In genomic region chr9:120304300-120305137, GRCm38 (mm10) we compare ENCODE assay signal across 8 mouse cellular contexts. TPM values are rescaled to one million over a fixed set of nuclear protein-coding genes. Genes with fewer than 3 reads are reported as not detected.
DNase-seq lines count a peak whose midpoint lies in the region; ATAC-seq and TF ChIP-seq lines count a peak whose summit lies in the region.

No protein-coding gene starts in this region.

- TF ChIP-seq CTCF in ES-Bruce4 (IDR thresholded peaks at IDR 0.05; ENCODE audit: low read depth, low read length): no peak
- no peak for TF ChIP-seq CTCF in olfactory bulb, adult 2 months (IDR thresholded peaks at IDR 0.05; ENCODE audit: insufficient read depth, low read depth, low read length)

- peaks cover 15% of the 10 kb centered on the region for H3K27me3 ChIP-seq in ES-Bruce4 (ENCODE audit: control insufficient read depth, insufficient read depth, low read length, poor library complexity, severe bottlenecking)
- peaks cover 39% of the 10 kb centered on the region for H3K27me3 ChIP-seq in embryonic facial prominence, embryonic 11.5 days (ENCODE audit: control insufficient read depth, insufficient read depth, low read length)
- peaks cover 81% of the 10 kb centered on the region for H3K27me3 ChIP-seq in limb, embryonic 12.5 days

- 3% methylated on average over 52 of the region's 54 CpGs for WGBS in embryonic facial prominence, embryonic 11.5 days
- WGBS in limb, embryonic 12.5 days: 3% methylated on average over 54 of the region's 54 CpGs
- 2% methylated on average over 54 of the region's 54 CpGs for WGBS in olfactory bulb, adult 2 months

- no peaks in the 10 kb centered on the region for H3K36me3 ChIP-seq in ES-Bruce4 (ENCODE audit: control insufficient read depth, insufficient read depth, low read length, poor library complexity, severe bottlenecking)
- no peaks in the 10 kb centered on the region for H3K36me3 ChIP-seq in embryonic facial prominence, embryonic 11.5 days (replicated peaks; ENCODE audit: control insufficient read depth, insufficient read depth, low read depth, low read length)
- H3K36me3 ChIP-seq in limb, embryonic 12.5 days: no peaks in the 10 kb centered on the region

- peak overlapping the region; percentile 65 for H3K4me3 ChIP-seq in ES-Bruce4 (ENCODE audit: low read depth, low read length)
- peak overlapping the region; percentile 51 for H3K4me3 ChIP-seq in embryonic facial prominence, embryonic 11.5 days (ENCODE audit: low read depth, low read length)
- peak overlapping the region; percentile 58 for H3K4me3 ChIP-seq in limb, embryonic 12.5 days (replicated peaks)
- H3K4me3 ChIP-seq in olfactory bulb, adult 2 months (ENCODE audit: insufficient read depth, low read depth, low read length): peak overlapping the region; percentile 88

- H3K9ac ChIP-seq in ES-Bruce4 (ENCODE audit: low read depth, poor library complexity, severe bottlenecking): peak overlapping the region; percentile 7
- H3K9ac ChIP-seq in embryonic facial prominence, embryonic 11.5 days (replicated peaks; ENCODE audit: low read length): no peak overlapping the region
- H3K9ac ChIP-seq in limb, embryonic 12.5 days (replicated peaks): peak overlapping the region; percentile 50

- no peak for TF ChIP-seq POLR2A in ES-Bruce4 (IDR thresholded peaks at IDR 0.05; ENCODE audit: insufficient read depth, low read length)
- TF ChIP-seq POLR2A in olfactory bulb, adult 2 months (IDR thresholded peaks at IDR 0.05; ENCODE audit: insufficient read depth, low read depth, low read length): no peak

- H3K27ac ChIP-seq in ES-Bruce4 (ENCODE audit: insufficient read depth, low read length): no peak overlapping the region
- no peak overlapping the region for H3K27ac ChIP-seq in embryonic facial prominence, embryonic 11.5 days (replicated peaks; ENCODE audit: low read depth, low read length)
- H3K27ac ChIP-seq in limb, embryonic 12.5 days: no peak overlapping the region
- no peak overlapping the region for H3K27ac ChIP-seq in olfactory bulb, adult 2 months (ENCODE audit: insufficient read depth, low read depth, low read length)

- intact Hi-C loops in heart, postnatal 14 days (cut with DNase I): no loop called here

- H3K4me1 ChIP-seq in ES-Bruce4 (ENCODE audit: control insufficient read depth, insufficient read depth, low read length): no peaks in the 10 kb centered on the region
- H3K4me1 ChIP-seq in embryonic facial prominence, embryonic 11.5 days (ENCODE audit: control insufficient read depth, insufficient read depth, low read length): peaks cover 4% of the 10 kb centered on the region
- H3K4me1 ChIP-seq in limb, embryonic 12.5 days (replicated peaks): peaks cover 16% of the 10 kb centered on the region
- H3K4me1 ChIP-seq in olfactory bulb, adult 2 months (ENCODE audit: control insufficient read depth, insufficient read depth, low read length): peaks cover 17% of the 10 kb centered on the region

- no peak for ATAC-seq in embryonic facial prominence, embryonic 11.5 days (replicated peaks; ENCODE audit: insufficient number of reproducible peaks, low FRiP score, low TSS enrichment, low read depth)
- ATAC-seq in limb, embryonic 12.5 days (ENCODE audit: insufficient number of reproducible peaks, insufficient read depth, low FRiP score, low TSS enrichment, low read depth): no peak

- peak; percentile 6 to 52 for DNase-seq in adrenal gland, adult (ENCODE audit: inconsistent age in 2 of 2, low spot score in 1 of 2)
- no peak for DNase-seq in adrenal gland, postnatal 4 days (ENCODE audit: low spot score in 2 of 2)
- peak; percentile 12 for DNase-seq in embryonic facial prominence, embryonic 11.5 days (ENCODE audit: low spot score)
- peak; percentile 8 to 13 for DNase-seq in heart, postnatal 14 days
- DNase-seq in Muller cell, postnatal 12 days (ENCODE audit: inconsistent ontology term): no peak

- H3K9me3 ChIP-seq in ES-Bruce4 (replicated peaks; ENCODE audit: control insufficient read depth, insufficient read depth, low read length, poor library complexity, severe bottlenecking): no peaks in the 10 kb centered on the region
- no peaks in the 10 kb centered on the region; the same call in 1 of the 2 replicates for H3K9me3 ChIP-seq in embryonic facial prominence, embryonic 11.5 days (replicated peaks; ENCODE audit: control insufficient read depth, low read length)
- H3K9me3 ChIP-seq in limb, embryonic 12.5 days: peaks cover 6% of the 10 kb centered on the region; the same call in 1 of the 2 replicates

- no peak for TF ChIP-seq EP300 in ES-Bruce4 (IDR thresholded peaks at IDR 0.05; ENCODE audit: insufficient read depth, low read depth, low read length)

- peak overlapping the region; percentile 97 for H3K4me2 ChIP-seq in embryonic facial prominence, embryonic 11.5 days (ENCODE audit: low read depth, low read length)
- H3K4me2 ChIP-seq in limb, embryonic 12.5 days: peak overlapping the region; percentile 97

RNA-seq across cellular contexts. Expression of gene Myrip, which starts 3.2 kb away (rescaled TPM):
- 10 to 100 TPM; 16.8 to 17.3 TPM for total RNA-seq in adrenal gland, postnatal 4 days (2021)
- 0.24 TPM in 1 of 2 replicates, not detected in the other for polyA plus RNA-seq in ES-Bruce4 (2011; ENCODE audit: insufficient read depth, insufficient read length, low read depth, missing spikeins)
- 0.43 and 0.59 TPM in 2 replicates for polyA plus RNA-seq in embryonic facial prominence, embryonic 11.5 days (2014; fragmentation: Nextera tagmentation; extraction: Ambion mirVana)
- total RNA-seq in heart, postnatal 14 days (2021): 1 to 10 TPM; 4.3 to 4.7 TPM
- polyA plus RNA-seq in limb, embryonic 12.5 days (2016; fragmentation: Nextera tagmentation; extraction: Ambion mirVana): 0.38 TPM in 1 of 2 replicates, not detected in the other
- polyA plus RNA-seq in olfactory bulb, adult 2 months (2012; ENCODE audit: insufficient read depth, insufficient read length, low replicate concordance, missing spikeins): not detected in 2 replicates

Comparison
In these comparisons a context has a peak if more than half of its experiments do, and no peak if none do; other contexts are left out.
1. DNase-seq: peak in adrenal gland, adult (2 of 2), embryonic facial prominence, embryonic 11.5 days (single experiment) and heart, postnatal 14 days (2 of 2); none in adrenal gland, postnatal 4 days (0 of 2) and Muller cell, postnatal 12 days (single experiment).
2. Peak in every context shown above with its lines, with median percentiles within 50 percentile points of each other: H3K4me3 ChIP-seq.